Mouse (Mus musculus) MEL (cell line): ENCODE measurements around the gene Sgk1. TPM values are rescaled to one million over a fixed set of nuclear protein-coding genes. Genes with fewer than 3 reads are reported as not detected.

Experiments
- DNase-seq: peaks from one replicate; pipeline ENCODE4 v3.0.0; 2011; ENCODE audit warnings: low read depth, low spot score
- H3K27ac ChIP-seq: 2 replicates; pipeline ENCODE4 v1.5.1; 2012; ENCODE audit warnings: low read depth, mild to moderate bottlenecking, control low read depth, low read length, moderate library complexity; ENCODE audit not compliant: control insufficient read depth
- H3K27me3 ChIP-seq, 2 experiments: fragments of 150-350 bp in 1 of 2; sonication (generic) in 1 of 2; 2 replicates each; pipeline ENCODE4 v1.6.1; 2012; ENCODE audit warnings: low read length in 2 of 2, mild to moderate bottlenecking in 2 of 2, improper control_type of control experiment in 1 of 2, moderate library complexity in 1 of 2; ENCODE audit not compliant: insufficient read depth in 2 of 2, control insufficient read depth in 1 of 2
- H3K36me3 ChIP-seq, 2 experiments: 2 replicates each; pipeline ENCODE4 v1.6.1; 2012 to 2014; ENCODE audit warnings: low read length in 2 of 2, improper control_type of control experiment in 1 of 2, inconsistent platforms in 1 of 2, mild to moderate bottlenecking in 1 of 2; ENCODE audit not compliant: insufficient read depth in 2 of 2, control insufficient read depth in 1 of 2
- H3K4me1 ChIP-seq, 2 experiments: fragments of 150-350 bp in 1 of 2; sonication (generic) in 1 of 2; 2 replicates each; pipeline ENCODE4 v1.6.1; 2012; ENCODE audit warnings: low read length in 2 of 2, improper control_type of control experiment in 1 of 2, mild to moderate bottlenecking in 1 of 2; ENCODE audit not compliant: insufficient read depth in 2 of 2, control insufficient read depth in 1 of 2
- H3K4me3 ChIP-seq, 2 experiments: fragments of 150-350 bp in 1 of 2; sonication (generic) in 1 of 2; 2 replicates each; pipeline ENCODE4 v1.5.1; 2012; ENCODE audit warnings: low read depth in 2 of 2, low read length in 2 of 2, mild to moderate bottlenecking in 2 of 2, moderate library complexity in 2 of 2, control low read depth in 1 of 2, improper control_type of control experiment in 1 of 2; ENCODE audit not compliant: control insufficient read depth in 1 of 2, insufficient read depth in 1 of 2
- H3K79me2 ChIP-seq: 2 replicates; pipeline ENCODE4 v1.6.1; 2012; ENCODE audit warnings: mild to moderate bottlenecking, low read length, moderate library complexity; ENCODE audit not compliant: control insufficient read depth, poor library complexity, insufficient read depth
- H3K9ac ChIP-seq: 2 replicates; pipeline ENCODE4 v1.6.1; 2012; ENCODE audit warnings: low read depth, mild to moderate bottlenecking, control low read depth, low read length, moderate library complexity; ENCODE audit not compliant: control insufficient read depth, poor library complexity, severe bottlenecking
- H3K9me3 ChIP-seq: fragments of 150-350 bp; sonication (generic); replicated peaks from 2 replicates; pipeline ENCODE4 v1.6.1; 2012; ENCODE audit warnings: mild to moderate bottlenecking, low read length, improper control_type of control experiment, moderate library complexity; ENCODE audit not compliant: insufficient read depth
- CHD2 ChIP-seq: IDR thresholded peaks from 2 replicates; pipeline ENCODE4 v1.6.1; 2011; ENCODE audit warnings: low read length, improper control_type of control experiment
- E2F4 ChIP-seq: IDR thresholded peaks from 2 replicates; pipeline ENCODE4 v1.6.1; 2011; ENCODE audit warnings: low read depth, low read length, improper control_type of control experiment, borderline replicate concordance
- GABPA ChIP-seq: IDR thresholded peaks from 2 replicates; pipeline ENCODE4 v1.6.1; 2012; ENCODE audit warnings: low read depth, mild to moderate bottlenecking, inconsistent platforms, low read length, improper control_type of control experiment, moderate library complexity
- GATA1 ChIP-seq: IDR thresholded peaks from 2 replicates; pipeline ENCODE4 v1.6.1; 2011; ENCODE audit warnings: low read depth, low read length, improper control_type of control experiment
- JUND ChIP-seq: IDR thresholded peaks from 2 replicates; pipeline ENCODE4 v1.6.1; 2011; ENCODE audit warnings: low read depth, mild to moderate bottlenecking, improper control_type of control experiment, low read length
- MAFK ChIP-seq: IDR thresholded peaks from 2 replicates; pipeline ENCODE4 v1.6.1; 2011; ENCODE audit warnings: low read depth, mild to moderate bottlenecking, low read length, improper control_type of control experiment, borderline replicate concordance
- MAX ChIP-seq: IDR thresholded peaks from 2 replicates; pipeline ENCODE4 v1.6.1; 2011; ENCODE audit warnings: low read length, improper control_type of control experiment
- MAZ ChIP-seq: IDR thresholded peaks from 2 replicates; pipeline ENCODE4 v1.6.1; 2012; ENCODE audit warnings: low read depth, mild to moderate bottlenecking, inconsistent platforms, low read length, improper control_type of control experiment
- MEF2A ChIP-seq: IDR thresholded peaks from 2 replicates; pipeline ENCODE4 v1.6.1; 2014; ENCODE audit warnings: low read depth, mild to moderate bottlenecking, inconsistent platforms, low read length, improper control_type of control experiment; ENCODE audit not compliant: poor library complexity, insufficient replicate concordance, severe bottlenecking; ENCODE audit errors: extremely low read depth
- MYB ChIP-seq: IDR thresholded peaks from 2 replicates; pipeline ENCODE4 v1.6.1; 2011; ENCODE audit warnings: mild to moderate bottlenecking, low read depth, low read length, improper control_type of control experiment
- MYC ChIP-seq: IDR thresholded peaks from 2 replicates; pipeline ENCODE4 v1.6.1; 2011; ENCODE audit warnings: low read depth, mild to moderate bottlenecking, low read length, improper control_type of control experiment, moderate library complexity
- NRF1 ChIP-seq: IDR thresholded peaks from 2 replicates; pipeline ENCODE4 v1.6.1; 2014; ENCODE audit warnings: low read depth, mild to moderate bottlenecking, inconsistent platforms, low read length, improper control_type of control experiment, moderate library complexity; ENCODE audit not compliant: poor library complexity, insufficient read depth, severe bottlenecking
- SIN3A ChIP-seq: IDR thresholded peaks from 2 replicates; pipeline ENCODE4 v1.6.1; 2012; ENCODE audit warnings: low read length, improper control_type of control experiment, inconsistent platforms
- SMC3 ChIP-seq: IDR thresholded peaks from 2 replicates; pipeline ENCODE4 v1.6.1; 2011; ENCODE audit warnings: low read depth, low read length, improper control_type of control experiment
- TCF12 ChIP-seq: IDR thresholded peaks from 2 replicates; pipeline ENCODE4 v1.6.1; 2014; ENCODE audit warnings: low read depth, mild to moderate bottlenecking, inconsistent platforms, low read length, improper control_type of control experiment, moderate library complexity
- UBTF ChIP-seq: IDR thresholded peaks from 2 replicates; pipeline ENCODE4 v1.6.1; 2012; ENCODE audit warnings: low read depth, mild to moderate bottlenecking, inconsistent platforms, low read length, improper control_type of control experiment, moderate library complexity, borderline replicate concordance; ENCODE audit not compliant: insufficient read depth
- USF2 ChIP-seq, 2 experiments: IDR thresholded peaks; 2 replicates each; pipeline ENCODE4 v1.6.1; 2011 to 2012; ENCODE audit warnings: improper control_type of control experiment in 2 of 2, low read length in 2 of 2, borderline replicate concordance in 1 of 2, inconsistent platforms in 1 of 2, low read depth in 1 of 2, mild to moderate bottlenecking in 1 of 2; ENCODE audit not compliant: insufficient read depth in 1 of 2
- polyA plus RNA-seq, 2 experiments: library from polyadenylated mRNA; stranded (reverse) in 1 of 2; unstranded in 1 of 2; fragments of >175 nt in 1 of 2; fragments of >200 nt in 1 of 2; gene quantifications; 2 replicates each; pipeline versions ENCODE4 v1.2.1 to v1.2.4; 2012; ENCODE audit warnings: low replicate concordance in 2 of 2, low read depth in 1 of 2; ENCODE audit not compliant: insufficient read length in 2 of 2, insufficient read depth in 1 of 2, missing spikeins in 1 of 2
- total RNA-seq: library from RNA; depleted of rRNA; stranded (reverse); fragments of 300-350 nt; gene quantifications from 2 replicates; pipeline ENCODE4 v1.2.3, GENCODE M21; 2012

Sgk1 gene
- total and polyA plus RNA-seq, 3 experiments: 1.6 to 3.2 TPM; not detected in 1

DNA sequence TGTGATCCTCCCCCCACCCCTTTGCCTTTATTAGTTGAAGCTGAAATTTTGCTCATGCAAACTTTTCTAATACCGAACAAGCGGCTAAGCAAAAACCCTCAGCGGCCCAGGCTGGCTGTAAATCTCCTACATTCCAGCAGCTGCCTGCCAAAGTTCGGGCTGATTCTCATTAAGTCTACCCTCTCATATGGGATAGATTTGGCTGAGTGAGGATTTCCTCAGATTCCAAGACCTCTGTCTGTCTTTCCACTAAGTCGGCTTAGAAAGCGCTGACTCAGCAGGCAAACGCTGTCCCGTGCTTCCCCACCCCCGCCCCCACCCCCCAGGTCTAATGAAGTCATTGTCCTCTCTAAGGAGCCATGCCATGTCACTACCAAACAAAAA, 55.2 kb downstream of the Sgk1 start:
- Histone ChIP-seq H3K27me3 (peaks cover 0 to 3% of the 10 kb centered on the region in 2 experiments; a peak in 2 of 4 replicates), H3K27ac (no peak overlapping the region), H3K36me3 (0 out of 4 replicates have a peak, but pooled peaks cover 0 to 3% of the 10 kb centered on the region in 2 experiments), H3K9me3 (no peaks in the 10 kb centered on the region), H3K79me2 (no peaks in the 10 kb centered on the region), H3K9ac (no peak overlapping the region), H3K4me1 (no peaks in the 10 kb centered on the region), H3K4me3 (no peak overlapping the region)
- no peak for DNase-seq
- TF ChIP-seq MAX (no peak), MAFK (peak; percentile 66; the same call in 1 of the 2 replicates)

DNA sequence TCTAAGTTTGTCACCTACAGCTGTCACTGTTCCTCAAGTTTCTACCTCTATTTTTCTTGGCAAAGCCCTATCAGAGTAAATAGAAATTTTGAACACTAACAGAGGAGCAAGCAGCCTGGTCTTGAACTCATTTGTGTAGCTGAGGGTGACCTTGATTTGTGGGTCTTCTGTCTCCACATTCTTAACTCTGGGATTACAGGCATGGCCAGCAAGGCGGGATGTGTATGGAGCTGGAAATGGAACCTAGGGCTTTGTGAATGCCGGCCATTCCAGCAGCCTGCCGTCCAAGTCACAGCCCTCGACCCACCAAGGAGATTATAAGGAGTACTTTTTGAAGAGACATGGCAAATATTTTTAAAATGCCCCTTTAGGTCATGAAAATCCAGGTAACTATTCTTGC, 56.2 kb downstream of the Sgk1 start:
- H3K27me3 ChIP-seq: no peaks in the 10 kb centered on the region; a peak in 1 of 4 replicates
- H3K9ac ChIP-seq: no peak overlapping the region
- no peaks in the 10 kb centered on the region for H3K79me2 ChIP-seq
- no peaks in the 10 kb centered on the region for H3K9me3 ChIP-seq
- no peak for TF ChIP-seq TCF12
- no peak for TF ChIP-seq GABPA
- TF ChIP-seq MYB: no peak
- TF ChIP-seq USF2 (IDR thresholded peaks at IDR 0.05; ENCODE audit: borderline replicate concordance in 1 of 2, insufficient read depth in 1 of 2, low read depth in 1 of 2, low read length in 2 of 2): no peak
- TF ChIP-seq UBTF: no peak
- no peak for TF ChIP-seq NRF1
- no peak for TF ChIP-seq MYC
- no peak for TF ChIP-seq MAX
- no peak for TF ChIP-seq MAZ
- no peak for TF ChIP-seq MEF2A
- TF ChIP-seq E2F4: no peak
- no peak for TF ChIP-seq GATA1
- TF ChIP-seq SMC3: no peak
- no peak for TF ChIP-seq JUND
- no peak for TF ChIP-seq CHD2
- TF ChIP-seq SIN3A: no peak
- no peak overlapping the region for H3K27ac ChIP-seq
- DNase-seq: no peak
- no peak overlapping the region for H3K4me3 ChIP-seq
- no peaks in the 10 kb centered on the region for H3K4me1 ChIP-seq
- 0 out of 4 replicates have a peak, but pooled peaks cover 0 to 3% of the 10 kb centered on the region in 2 experiments for H3K36me3 ChIP-seq
